Mouse (Mus musculus): ENCODE results near the gene Nono. TPM values are rescaled to one million over a fixed set of nuclear protein-coding genes. Genes with fewer than 3 reads are reported as not detected.

Nono gene
- polyA plus RNA-seq (2017; shearing (Covaris generic)), result 100 to 1,000 TPM; 348 to 429 TPM

GRCm38 (mm10) chrX:101429142-101429949, at the start of gene Nono:
TSS of gene Nono (plus strand) at chrX:101429318.
- peak; percentile 90 for ATAC-seq

GRCm38 (mm10) chrX:101379744-101380143, 49.4 kb upstream of the Nono start:
- no peak for ATAC-seq

GRCm38 (mm10) chrX:101383455-101383854, 45.7 kb upstream of the Nono start:
- no peak for ATAC-seq

GRCm38 (mm10) chrX:101384439-101385137, 44.5 kb upstream of the Nono start:
- ATAC-seq, result no peak

- ATAC-seq, result no peak
Measured at GRCm38 (mm10) chrX:101386222-101386621, 42.9 kb upstream of the Nono start.

GRCm38 (mm10) chrX:101388866-101389537, 40.1 kb upstream of the Nono start:
- no peak for ATAC-seq

- ATAC-seq, result no peak
Measured at GRCm38 (mm10) chrX:101394341-101394740, 34.8 kb upstream of the Nono start.

GRCm38 (mm10) chrX:101396459-101396858, 32.7 kb upstream of the Nono start:
- no peak for ATAC-seq

GRCm38 (mm10) chrX:101418946-101419724, 10.0 kb upstream of the Nono start:
- ATAC-seq, result no peak

- ATAC-seq, result peak; percentile 96
Measured at GRCm38 (mm10) chrX:101419725-101420699, 9.1 kb upstream of the Nono start.

- no peak for ATAC-seq
Measured at GRCm38 (mm10) chrX:101420700-101421095, 8.4 kb upstream of the Nono start, which contains the start of gene Zmym3. TSS of gene Zmym3 (minus strand) at chrX:101420849.

GRCm38 (mm10) chrX:101423462-101423861, 5.7 kb upstream of the Nono start:
- ATAC-seq, result no peak

GRCm38 (mm10) chrX:101427774-101428173, 1.3 kb upstream of the Nono start:
- no peak for ATAC-seq

- ATAC-seq, result peak; percentile 0
Measured at GRCm38 (mm10) chrX:101428785-101429141, 355 bp upstream of the Nono start.

GRCm38 (mm10) chrX:101429976-101430375, 858 bp downstream of the Nono start:
- ATAC-seq, result peak; percentile 6

- no peak for ATAC-seq
Measured at GRCm38 (mm10) chrX:101448886-101449475, 19.9 kb downstream of the Nono start, which contains the start of gene Itgb1bp2. TSS of gene Itgb1bp2 (plus strand) at chrX:101449088.

- ATAC-seq, result no peak
Measured at GRCm38 (mm10) chrX:101451147-101451546, 22.0 kb downstream of the Nono start.

GRCm38 (mm10) chrX:101451591-101451990, 22.5 kb downstream of the Nono start:
- no peak for ATAC-seq

GRCm38 (mm10) chrX:101472202-101472601, 43.1 kb downstream of the Nono start:
- no peak for ATAC-seq

- no peak for ATAC-seq
Measured at GRCm38 (mm10) chrX:101481604-101482350, 52.7 kb downstream of the Nono start.

Data from CD4-positive, CD25-positive, alpha-beta regulatory T cell, adult 4 months (primary cell).